Mouse (Mus musculus) NIH3T3 (cell line): Measurements from ENCODE around the gene Ap4e1.
"Not testable (repeated sequence)": the region's sequence is repeated elsewhere in the genome, so short reads cannot be mapped to it uniquely, and the experiment has no call there.

ENCODE experiments used
- DNase-seq: peaks from one replicate; pipeline ENCODE4 v3.0.0-alpha.2; 2012; ENCODE audit warnings: low read depth

Gene Ap4e1

GRCm38 (mm10) chr2:127077611-127078010 is 69.1 kb downstream of the Ap4e1 start:
- no peak for DNase-seq

DNA sequence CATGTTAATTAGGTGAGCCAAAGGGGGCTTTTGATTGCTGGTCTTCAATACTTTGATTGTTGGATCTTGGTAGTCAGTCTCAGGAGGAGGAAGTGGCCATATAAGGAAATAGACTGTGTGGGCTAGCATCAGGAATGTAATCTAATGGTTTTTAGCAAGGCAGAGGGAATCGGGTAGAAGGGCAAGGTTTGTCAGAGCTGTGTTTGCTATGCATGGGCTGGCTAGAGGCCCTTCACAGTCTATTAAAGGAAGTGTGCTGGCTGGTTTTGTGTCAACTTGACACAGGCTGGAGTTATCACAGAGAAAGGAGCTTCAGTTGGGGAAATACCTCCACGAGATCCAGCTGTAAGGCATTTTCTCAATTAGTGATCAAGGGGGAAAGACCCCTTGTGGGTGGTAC is 70.5 kb downstream of the Ap4e1 start:
- not testable (repeated sequence) for DNase-seq

DNA sequence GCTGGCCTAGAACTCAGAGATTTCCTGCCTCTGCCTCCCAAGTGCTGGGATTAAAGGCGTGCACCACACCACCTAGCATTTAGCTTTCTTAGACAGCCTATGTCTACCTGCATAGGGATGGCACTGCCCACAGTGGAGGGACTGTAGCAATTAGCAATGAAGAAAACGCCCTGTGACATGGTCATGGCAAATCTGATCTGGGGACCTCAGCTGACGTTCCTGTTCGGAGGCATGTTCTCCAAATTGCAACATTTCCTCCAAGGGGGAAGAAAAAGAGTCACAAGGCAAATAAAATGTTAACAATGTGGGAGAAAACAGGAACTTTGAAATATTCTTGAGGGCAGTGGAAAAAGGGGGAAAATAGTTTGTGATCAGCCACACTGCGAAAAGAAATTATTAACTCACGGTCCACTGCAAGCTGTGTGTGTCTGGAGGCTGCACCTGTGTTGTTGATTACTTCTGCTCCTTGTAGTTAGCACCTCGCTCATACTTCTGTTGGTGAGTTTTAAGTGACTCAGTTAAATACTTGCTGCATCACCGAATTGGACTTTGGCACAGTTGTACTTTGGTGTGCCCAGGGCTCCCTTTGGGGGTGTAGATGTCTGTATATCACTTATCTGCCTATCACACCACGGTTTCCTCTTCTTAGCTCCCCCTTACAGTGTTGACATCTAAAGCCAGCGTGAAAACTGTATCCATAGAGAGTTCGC is 71.5 kb downstream of the Ap4e1 start:
- DNase-seq: no peak

GRCm38 (mm10) chr2:127080591-127081218 is 72.2 kb downstream of the Ap4e1 start:
- no peak for DNase-seq

- DNase-seq: no peak
Measured at GRCm38 (mm10) chr2:127086235-127086634, 77.7 kb downstream of the Ap4e1 start.

DNA sequence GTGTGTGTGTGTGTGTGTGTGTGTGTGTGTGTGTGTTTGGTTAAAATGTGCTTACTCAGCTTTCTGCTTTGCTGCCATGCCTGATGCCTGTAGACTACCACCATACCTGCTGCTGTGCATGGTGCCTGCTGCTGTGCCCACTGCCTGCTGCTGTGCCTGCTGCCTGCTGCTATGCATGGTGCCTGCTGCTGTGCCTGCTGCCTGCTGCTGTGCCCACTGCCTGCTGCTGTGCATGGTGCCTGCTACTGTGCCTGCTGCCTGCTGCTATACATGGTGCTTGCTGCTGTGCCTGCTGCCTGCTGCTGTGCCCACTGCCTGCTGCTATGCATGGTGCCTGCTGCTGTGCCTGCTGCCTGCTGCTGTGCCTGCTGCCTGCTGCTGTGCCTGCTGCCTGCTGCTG is 81.6 kb downstream of the Ap4e1 start:
- DNase-seq: not testable (repeated sequence)

- no peak for DNase-seq
Measured at GRCm38 (mm10) chr2:127092000-127092399, 83.5 kb downstream of the Ap4e1 start.

GRCm38 (mm10) chr2:127108986-127109385 is 100.5 kb downstream of the Ap4e1 start:
- no peak for DNase-seq
